Mouse (Mus musculus): Measurements from ENCODE around the gene Ccdc134.
"Not testable (repeated sequence)": the region's sequence is repeated elsewhere in the genome, so short reads cannot be mapped to it uniquely, and the experiment has no call there.

Ccdc134 gene

GRCm38 (mm10) chr15:82127426-82128374 lies at the start of gene Ccdc134:
Ccdc134 (plus strand) TSS chr15:82127922.
- peak; percentile 94 for DNase-seq

- DNase-seq = no peak
Observed at GRCm38 (mm10) chr15:82079883-82080282, 47.8 kb upstream of the Ccdc134 start.

GRCm38 (mm10) chr15:82081161-82081560 lies 46.6 kb upstream of the Ccdc134 start:
- DNase-seq = peak; percentile 90

GRCm38 (mm10) chr15:82085606-82086005 lies 42.1 kb upstream of the Ccdc134 start:
- no peak for DNase-seq

- DNase-seq = no peak
Observed at GRCm38 (mm10) chr15:82086131-82086530, 41.6 kb upstream of the Ccdc134 start.

GRCm38 (mm10) chr15:82087266-82087665 lies 40.5 kb upstream of the Ccdc134 start:
- DNase-seq = no peak

- no peak for DNase-seq
Observed at GRCm38 (mm10) chr15:82091061-82091460, 36.7 kb upstream of the Ccdc134 start.

- peak; percentile 76 for DNase-seq
Observed at GRCm38 (mm10) chr15:82106953-82107555, 20.7 kb upstream of the Ccdc134 start.

- no peak for DNase-seq
Observed at GRCm38 (mm10) chr15:82120544-82120943, 7.2 kb upstream of the Ccdc134 start.

GRCm38 (mm10) chr15:82126690-82127089 lies 1.0 kb upstream of the Ccdc134 start:
- DNase-seq = not testable (repeated sequence)

GRCm38 (mm10) chr15:82128398-82128797 lies 676 bp downstream of the Ccdc134 start:
- no peak for DNase-seq

- DNase-seq = no peak
Observed at GRCm38 (mm10) chr15:82130599-82130998, 2.9 kb downstream of the Ccdc134 start.

- no peak for DNase-seq
Observed at GRCm38 (mm10) chr15:82135372-82135771, 7.7 kb downstream of the Ccdc134 start.

GRCm38 (mm10) chr15:82138565-82138964 lies 10.8 kb downstream of the Ccdc134 start:
- peak; percentile 82 for DNase-seq

- peak; percentile 69 for DNase-seq
Observed at GRCm38 (mm10) chr15:82139196-82139595, 11.5 kb downstream of the Ccdc134 start.

- DNase-seq = no peak
Observed at GRCm38 (mm10) chr15:82140355-82140754, 12.6 kb downstream of the Ccdc134 start.

GRCm38 (mm10) chr15:82144157-82144556 lies 16.4 kb downstream of the Ccdc134 start:
- peak; percentile 47 for DNase-seq

- DNase-seq = peak; percentile 61
Observed at GRCm38 (mm10) chr15:82145408-82145807, 17.7 kb downstream of the Ccdc134 start.

GRCm38 (mm10) chr15:82145851-82146769 lies 18.4 kb downstream of the Ccdc134 start:
- peak; percentile 46 for DNase-seq

- DNase-seq = peak; percentile 99
Observed at GRCm38 (mm10) chr15:82146770-82147610, 19.3 kb downstream of the Ccdc134 start, which contains the start of gene Srebf2. Srebf2 (plus strand) TSS chr15:82147181.

- DNase-seq = peak; percentile 69
Observed at GRCm38 (mm10) chr15:82147611-82148111, 19.9 kb downstream of the Ccdc134 start.

GRCm38 (mm10) chr15:82148510-82148911 lies 20.8 kb downstream of the Ccdc134 start:
- peak; percentile 56 for DNase-seq
